In the genomic region with DNA sequence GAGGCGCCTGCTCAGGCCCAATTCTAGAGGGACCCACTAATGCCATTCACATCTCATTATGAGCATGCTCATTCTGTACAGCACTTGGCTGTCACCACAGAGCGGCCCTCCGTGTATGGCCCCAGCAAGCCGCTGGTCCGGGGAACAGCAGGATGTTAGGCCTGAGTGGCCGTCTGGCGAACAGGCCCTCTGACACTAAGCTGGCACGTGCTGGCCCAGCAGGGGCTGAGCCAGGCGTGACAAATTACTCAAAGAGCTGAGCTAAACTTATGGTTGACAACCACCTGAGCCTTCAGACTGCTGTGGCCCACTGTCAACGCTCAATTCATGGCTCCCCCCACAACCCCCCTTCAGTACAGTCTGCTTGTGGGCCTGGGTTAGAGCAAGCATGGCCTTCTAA, we compare ENCODE assay signal across 11 mouse cellular contexts. TPM values are rescaled to one million over a fixed set of nuclear protein-coding genes. Genes with fewer than 3 reads are reported as not detected.
A peak's percentile ranks its signal among the peaks of the same experiment; 100 is the strongest.
DNase-seq lines count a peak whose midpoint lies in the region; ATAC-seq and TF ChIP-seq lines count a peak whose summit lies in the region.
"Had no signal": no experiment of that assay in that cellular context is flagged by ENCODE, and none has a peak within 500 bp of the region (broad histone marks: within the 10 kb centered on the region; RNA-seq: fewer than 3 reads in every experiment).

No protein-coding gene starts in this region.

- WGBS in embryonic facial prominence, embryonic 11.5 days, result 33% methylated on average over 10 of the region's 10 CpGs
- 8% methylated on average over 10 of the region's 10 CpGs for WGBS in hindbrain, embryonic 14.5 days
- WGBS in midbrain, postnatal 0 days, result 23% methylated on average over 10 of the region's 10 CpGs

- no peaks in the 10 kb centered on the region for H3K27me3 ChIP-seq in embryonic facial prominence, embryonic 11.5 days (ENCODE audit: control insufficient read depth, insufficient read depth, low read length)
- peaks cover 8% of the 10 kb centered on the region; the same call in 1 of the 2 replicates for H3K27me3 ChIP-seq in hindbrain, embryonic 14.5 days (ENCODE audit: control insufficient read depth, insufficient read depth, low read length)
- no peaks in the 10 kb centered on the region for H3K27me3 ChIP-seq in midbrain, postnatal 0 days (ENCODE audit: insufficient read depth, low read length)
- H3K27me3 ChIP-seq: heart, embryonic 13.5 days had no signal

- no peaks in the 10 kb centered on the region for H3K9me3 ChIP-seq in embryonic facial prominence, embryonic 11.5 days (replicated peaks; ENCODE audit: control insufficient read depth, low read length)
- H3K9me3 ChIP-seq in hindbrain, embryonic 14.5 days (ENCODE audit: control insufficient read depth, low read length), result no peaks in the 10 kb centered on the region
- H3K9me3 ChIP-seq in midbrain, postnatal 0 days (ENCODE audit: low read length), result no peaks in the 10 kb centered on the region
- H3K9me3 ChIP-seq: heart, embryonic 13.5 days had no signal

- no peak overlapping the region for H3K27ac ChIP-seq in embryonic facial prominence, embryonic 11.5 days (replicated peaks; ENCODE audit: low read depth, low read length)
- no peak overlapping the region for H3K27ac ChIP-seq in hindbrain, embryonic 14.5 days
- no peak overlapping the region for H3K27ac ChIP-seq in midbrain, postnatal 0 days (ENCODE audit: low read depth, low read length)
- H3K27ac ChIP-seq: heart, embryonic 13.5 days had no signal

- H3K4me2 ChIP-seq in embryonic facial prominence, embryonic 11.5 days (ENCODE audit: low read depth, low read length), result no peak overlapping the region
- H3K4me2 ChIP-seq in hindbrain, embryonic 14.5 days (replicated peaks), result no peak overlapping the region
- H3K4me2 ChIP-seq in midbrain, postnatal 0 days (ENCODE audit: low read depth, low read length, poor library complexity, severe bottlenecking), result no peak overlapping the region
- H3K4me2 ChIP-seq: heart, embryonic 13.5 days had no signal

- no peaks in the 10 kb centered on the region for H3K36me3 ChIP-seq in embryonic facial prominence, embryonic 11.5 days (replicated peaks; ENCODE audit: control insufficient read depth, insufficient read depth, low read depth, low read length)
- H3K36me3 ChIP-seq in hindbrain, embryonic 14.5 days (replicated peaks; ENCODE audit: control insufficient read depth, insufficient read depth), result no peaks in the 10 kb centered on the region
- no peaks in the 10 kb centered on the region for H3K36me3 ChIP-seq in midbrain, postnatal 0 days (ENCODE audit: insufficient read depth, low read length)
- H3K36me3 ChIP-seq: heart, embryonic 13.5 days had no signal

- H3K9ac ChIP-seq in embryonic facial prominence, embryonic 11.5 days (replicated peaks; ENCODE audit: low read length), result no peak overlapping the region
- no peak overlapping the region for H3K9ac ChIP-seq in hindbrain, embryonic 14.5 days
- no peak overlapping the region for H3K9ac ChIP-seq in midbrain, postnatal 0 days (replicated peaks; ENCODE audit: low read length, poor library complexity, severe bottlenecking)
- H3K9ac ChIP-seq: heart, embryonic 13.5 days; liver, postnatal 0 days had no signal

- TF ChIP-seq CTCF in midbrain, postnatal 0 days (IDR thresholded peaks at IDR 0.05), result no peak

- H3K4me3 ChIP-seq in embryonic facial prominence, embryonic 11.5 days (ENCODE audit: low read depth, low read length), result no peak overlapping the region
- H3K4me3 ChIP-seq in hindbrain, embryonic 14.5 days (replicated peaks; ENCODE audit: low read length), result no peak overlapping the region
- H3K4me3 ChIP-seq in midbrain, postnatal 0 days (ENCODE audit: low read depth, low read length), result no peak overlapping the region
- H3K4me3 ChIP-seq: heart, embryonic 13.5 days had no signal

- ATAC-seq in embryonic facial prominence, embryonic 11.5 days (replicated peaks; ENCODE audit: insufficient number of reproducible peaks, low FRiP score, low TSS enrichment, low read depth), result peak; percentile 84
- peak; percentile 82 for ATAC-seq in hindbrain, embryonic 14.5 days (ENCODE audit: low FRiP score)
- peak; percentile 72 for ATAC-seq in midbrain, postnatal 0 days (ENCODE audit: low FRiP score)
- ATAC-seq: liver, postnatal 0 days had no signal

- peak; percentile 77 to 89 for DNase-seq in cerebellum, postnatal 10 days
- no peak for DNase-seq in cerebellum, adult 9-10 months
- no peak for DNase-seq in embryonic facial prominence, embryonic 11.5 days (ENCODE audit: low spot score)
- DNase-seq in hindbrain, embryonic 14.5 days (ENCODE audit: low spot score), result no peak
- peak; percentile 84 for DNase-seq in midbrain, postnatal 0 days (ENCODE audit: low spot score)
- DNase-seq in thymus, postnatal 14 days, result no peak
- DNase-seq in ovary, postnatal 14 days (ENCODE audit: low spot score), result no peak
- DNase-seq in cerebellum, adult 11-12 months, result no peak
- DNase-seq: liver, postnatal 0 days had no signal

- no peaks in the 10 kb centered on the region for H3K4me1 ChIP-seq in embryonic facial prominence, embryonic 11.5 days (ENCODE audit: control insufficient read depth, insufficient read depth, low read length)
- H3K4me1 ChIP-seq in hindbrain, embryonic 14.5 days (replicated peaks; ENCODE audit: control insufficient read depth, insufficient read depth, low read length), result peaks cover 40% of the 10 kb centered on the region
- H3K4me1 ChIP-seq in midbrain, postnatal 0 days (ENCODE audit: insufficient read depth, low read length), result no peaks in the 10 kb centered on the region

RNA-seq across cellular contexts. Expression of gene Insm1, which starts 40.5 kb away (rescaled TPM):
- 3.2 and 3.7 TPM in 2 replicates for polyA plus RNA-seq in embryonic facial prominence, embryonic 11.5 days (2014; fragmentation: Nextera tagmentation; extraction: Ambion mirVana)
- polyA plus RNA-seq in hindbrain, embryonic 14.5 days (2014; fragmentation: Nextera tagmentation; extraction: Ambion mirVana), result 2.6 and 4.1 TPM in 2 replicates
- total RNA-seq in midbrain, postnatal 0 days (2014; rRNA removed), result 13.9 and 20.6 TPM in 2 replicates
- polyA plus RNA-seq in midbrain, postnatal 0 days (2015; fragmentation: Nextera tagmentation; extraction: Ambion mirVana), result 1.5 and 1.9 TPM in 2 replicates
- total RNA-seq: neutrophil, adult 5-6 weeks had no signal
- polyA plus RNA-seq: heart, embryonic 13.5 days; liver, postnatal 0 days had no signal

Comparison
In these comparisons a context has a peak if more than half of its experiments do, and no peak if none do; other contexts are left out.
1. DNase-seq: peak in cerebellum, postnatal 10 days (2 of 2) and midbrain, postnatal 0 days (single experiment); none in cerebellum, adult 9-10 months (single experiment), embryonic facial prominence, embryonic 11.5 days (single experiment), hindbrain, embryonic 14.5 days (single experiment), thymus, postnatal 14 days (single experiment), ovary, postnatal 14 days (single experiment) and cerebellum, adult 11-12 months (single experiment).
2. Peak in every context shown above with its lines, with median percentiles within 50 percentile points of each other: ATAC-seq.